Mouse (Mus musculus) adrenal gland, adult 18-20 months (tissue): ENCODE measurements around the gene Xpo4. TPM values are rescaled to one million over a fixed set of nuclear protein-coding genes. Genes with fewer than 3 reads are reported as not detected.
"Not testable (repeated sequence)": the region's sequence is repeated elsewhere in the genome, so short reads cannot be mapped to it uniquely, and the experiment has no call there.

ENCODE experiments used
- DNase-seq, 2 experiments: peaks; one replicate each; pipeline ENCODE4 v3.0.0; 2021 to 2022; ENCODE audit warnings: low spot score in 2 of 2
- long read RNA-seq, 2 experiments: library from polyadenylated mRNA; stranded (forward); transcript quantifications; one replicate each; pipeline ENCODE4 v2.0.0; 2021
- total RNA-seq, 2 experiments: library from RNA; stranded (reverse); gene quantifications; 1 replicate in 1 of 2; 2 replicates in 1 of 2; pipeline ENCODE4 v1.2.3; 2021

Xpo4 gene
- 10 to 100 TPM; 22.5 to 32.7 TPM for total RNA-seq
- long read RNA-seq, experiment 1, partial matches to known transcripts, result 0 of 1 reads
- long read RNA-seq, experiment 1, other reads (novel, unspliced or antisense), result 1 of 1 reads
- long read RNA-seq, experiment 2, full-length matches to known transcripts, result 8 of 11 reads
- long read RNA-seq, experiment 2, partial matches to known transcripts, result 1 of 11 reads
- long read RNA-seq, experiment 2, other reads (novel, unspliced or antisense), result 2 of 11 reads

GRCm38 (mm10) chr14:57664822-57665627, at the start of gene Xpo4:
Gene Xpo4, minus strand, starts transcription at chr14:57665430.
- DNase-seq, result peak; percentile 83 to 85

GRCm38 (mm10) chr14:57712884-57713283, 47.7 kb upstream of the Xpo4 start:
- no peak for DNase-seq

- DNase-seq, result no peak
Measured at GRCm38 (mm10) chr14:57711059-57711458, 45.8 kb upstream of the Xpo4 start.

- no peak for DNase-seq
Measured at GRCm38 (mm10) chr14:57709171-57709570, 43.9 kb upstream of the Xpo4 start.

DNA sequence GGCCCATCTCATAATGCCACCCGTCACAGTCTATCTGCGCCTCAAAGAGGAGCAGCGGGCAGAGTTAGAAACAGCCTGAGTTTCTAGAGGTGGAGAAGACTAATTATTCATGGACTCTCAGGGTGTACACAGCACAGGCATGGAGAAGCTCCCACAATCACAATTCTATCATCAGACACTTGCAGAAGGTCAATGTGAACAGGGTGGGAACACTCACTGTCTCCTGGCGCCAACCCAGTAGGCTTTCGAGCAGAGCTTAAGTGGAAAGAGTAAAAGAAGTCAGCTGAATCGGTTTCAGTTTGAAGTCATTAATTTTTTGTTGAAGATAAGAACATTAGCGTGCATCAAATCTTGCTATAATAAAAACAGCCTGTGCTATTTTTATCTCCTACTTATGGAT, 43.4 kb upstream of the Xpo4 start:
- DNase-seq, result no peak

GRCm38 (mm10) chr14:57707100-57707893, 42.1 kb upstream of the Xpo4 start:
- peak; percentile 32 to 35 for DNase-seq

DNA sequence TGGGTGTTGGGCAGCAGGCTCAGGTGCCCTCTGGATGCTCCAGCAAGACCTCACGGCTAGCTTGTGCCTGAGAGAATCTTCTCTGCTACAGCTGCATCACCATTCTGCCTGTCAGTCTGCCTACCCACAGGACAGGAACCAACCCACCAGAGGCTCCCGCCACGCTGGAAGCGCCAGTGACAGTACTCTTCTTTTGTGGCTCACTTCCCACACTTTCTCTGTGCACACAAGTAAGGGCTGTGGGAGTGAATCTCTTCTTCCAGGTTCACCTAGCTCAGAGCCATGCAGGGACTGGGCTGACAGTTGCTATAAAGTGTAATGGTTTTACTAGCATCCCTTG, 41.5 kb upstream of the Xpo4 start:
- DNase-seq, result no peak

DNA sequence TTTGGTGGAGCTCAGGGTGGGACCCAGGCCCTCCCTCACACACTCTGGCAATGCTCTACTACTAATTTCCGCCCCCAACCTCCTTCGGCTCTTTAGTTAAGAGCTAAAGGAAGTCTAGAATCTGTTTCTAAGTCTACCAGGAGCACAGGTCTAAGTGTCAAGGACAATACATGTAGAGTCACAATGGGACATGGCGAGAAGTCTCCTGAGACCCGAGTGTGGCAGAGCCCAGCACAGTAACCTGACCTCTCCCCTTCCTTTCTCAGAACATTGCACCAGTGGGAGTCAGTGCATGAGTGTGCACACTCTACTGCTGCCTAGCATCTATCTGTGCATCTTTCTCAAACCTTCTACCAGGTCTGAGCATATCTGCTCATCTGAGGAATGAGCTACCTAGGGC, 40.5 kb upstream of the Xpo4 start:
- no peak for DNase-seq

DNA sequence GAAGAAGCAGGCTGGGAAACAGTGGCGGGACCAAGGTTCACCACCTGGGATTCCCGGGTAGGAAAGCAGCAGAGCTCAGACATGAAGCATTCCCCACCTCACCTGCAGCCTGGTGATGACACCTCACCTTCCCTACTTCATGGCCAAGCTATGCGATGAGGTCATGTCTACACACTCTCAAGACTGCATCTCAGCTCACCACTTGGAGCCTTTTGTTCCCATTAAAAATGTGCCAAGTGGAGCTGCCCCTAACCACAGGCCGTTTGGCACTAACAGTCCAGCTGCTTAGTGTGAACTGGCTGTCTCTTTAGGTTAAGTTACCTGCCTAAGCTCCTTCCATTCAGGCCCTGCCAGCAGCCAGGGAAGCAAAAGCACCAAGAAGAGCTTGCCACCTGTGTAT, 39.8 kb upstream of the Xpo4 start:
- DNase-seq, result no peak

- no peak for DNase-seq
Measured at GRCm38 (mm10) chr14:57701915-57702477, 36.8 kb upstream of the Xpo4 start.

DNA sequence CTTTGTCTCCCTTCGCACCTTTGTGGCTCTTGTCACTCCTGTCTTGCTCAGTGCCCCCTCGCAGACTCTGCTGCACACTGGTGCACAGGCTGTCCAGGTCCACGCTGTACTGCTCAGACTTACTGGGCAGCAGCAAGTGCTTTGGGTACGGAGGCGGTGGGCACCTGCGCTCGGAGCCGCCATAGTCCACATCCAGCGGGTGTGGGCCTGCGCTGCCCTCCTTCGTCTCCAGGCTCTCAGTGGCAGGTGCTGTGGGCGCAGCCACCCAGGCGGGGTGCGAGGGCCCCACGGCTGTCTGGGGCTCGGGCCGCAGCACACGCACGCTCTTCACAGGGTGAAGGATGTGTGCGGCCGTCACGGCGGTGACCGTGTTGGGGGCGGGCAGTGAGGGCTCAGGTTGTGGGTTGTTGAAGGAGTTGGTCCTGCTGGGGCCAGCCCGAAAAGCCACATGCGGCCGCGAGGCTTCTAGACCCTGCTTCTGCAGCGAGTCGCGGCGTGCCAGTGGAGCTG, 34.3 kb upstream of the Xpo4 start:
- DNase-seq, result no peak

DNA sequence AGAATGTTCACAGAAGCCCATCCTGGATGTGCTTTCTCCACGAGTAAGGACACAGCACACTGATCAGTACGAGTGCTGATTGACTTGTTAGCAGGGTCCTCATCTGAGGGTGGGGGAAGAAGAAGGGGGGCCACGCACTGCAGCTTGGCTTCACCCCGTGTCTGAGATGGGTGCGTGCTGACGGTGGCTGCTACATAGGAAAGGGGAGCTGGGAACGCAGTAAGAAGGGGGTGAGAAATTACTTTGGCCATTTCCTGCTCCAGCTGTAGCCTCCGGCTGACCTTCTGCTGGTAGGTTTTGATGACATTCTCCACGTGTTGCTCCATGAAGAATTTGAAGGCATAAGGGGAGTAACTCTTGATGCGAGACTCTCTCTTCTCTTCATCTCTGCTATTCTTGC, 33.8 kb upstream of the Xpo4 start:
- no peak for DNase-seq

DNA sequence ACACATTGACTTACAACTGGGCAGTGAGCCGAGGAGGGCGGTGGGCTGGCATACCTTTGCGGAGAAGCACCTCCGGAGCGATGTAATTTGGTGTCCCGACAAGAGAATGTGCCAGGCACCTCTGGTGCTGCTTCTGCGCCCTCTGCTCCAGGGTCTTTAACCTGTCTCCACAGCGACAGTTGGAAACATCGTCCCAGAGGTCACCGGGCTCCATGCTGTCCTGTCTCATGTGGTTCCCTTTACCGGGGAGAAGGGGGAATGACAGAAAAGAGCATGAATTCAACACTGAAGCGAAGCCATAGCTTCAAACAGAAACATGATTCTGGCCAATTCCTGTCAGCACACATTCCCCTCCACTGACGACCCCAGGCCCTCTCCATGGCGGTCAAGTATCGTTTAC, 30.8 kb upstream of the Xpo4 start:
- no peak for DNase-seq

GRCm38 (mm10) chr14:57695550-57695949, 30.3 kb upstream of the Xpo4 start:
- no peak for DNase-seq

DNA sequence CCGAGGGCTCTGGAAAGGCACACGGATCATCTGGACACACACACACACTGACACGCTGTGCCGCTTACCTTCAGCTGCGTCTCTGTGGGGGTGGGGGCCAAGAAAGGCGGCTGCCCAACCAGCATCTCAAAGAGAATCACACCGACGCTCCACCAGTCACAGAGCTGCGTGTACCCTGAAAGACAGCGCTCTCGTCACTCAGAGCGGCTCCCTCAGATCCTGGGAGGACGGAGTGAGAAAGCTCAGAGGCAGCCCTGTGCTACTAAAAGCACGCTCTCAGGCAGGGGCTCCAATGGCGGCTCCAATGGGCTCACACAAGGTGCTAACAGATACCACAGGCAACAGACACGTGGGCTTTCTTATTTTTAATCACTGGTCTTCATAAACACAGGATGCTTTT, 29.0 kb upstream of the Xpo4 start:
- DNase-seq, result no peak

GRCm38 (mm10) chr14:57692517-57693130, 27.4 kb upstream of the Xpo4 start:
- no peak for DNase-seq

DNA sequence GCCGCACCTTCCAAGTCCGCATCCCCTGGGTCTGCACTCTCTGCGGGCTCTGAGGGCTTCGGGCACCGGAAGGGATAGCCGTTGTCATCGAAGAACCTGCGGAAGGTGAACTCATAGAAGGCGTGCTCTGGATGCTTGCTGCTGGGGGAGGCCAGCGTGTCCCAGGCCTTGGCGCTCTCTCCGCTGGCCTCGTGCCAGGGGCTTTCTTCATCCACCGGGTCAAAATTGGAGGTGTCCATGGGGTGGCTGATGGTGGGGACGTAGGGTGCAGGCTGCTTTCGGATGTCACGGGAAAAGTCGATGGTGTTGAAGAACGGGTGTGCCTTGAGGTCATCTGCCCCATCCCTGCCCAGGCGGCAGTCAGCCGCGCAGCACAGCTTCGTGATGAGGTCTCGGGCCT, 26.1 kb upstream of the Xpo4 start:
- no peak for DNase-seq

GRCm38 (mm10) chr14:57690681-57691080, 25.5 kb upstream of the Xpo4 start:
- DNase-seq, result no peak

- not testable (repeated sequence) for DNase-seq
Measured at GRCm38 (mm10) chr14:57688066-57688465, 22.8 kb upstream of the Xpo4 start.

DNA sequence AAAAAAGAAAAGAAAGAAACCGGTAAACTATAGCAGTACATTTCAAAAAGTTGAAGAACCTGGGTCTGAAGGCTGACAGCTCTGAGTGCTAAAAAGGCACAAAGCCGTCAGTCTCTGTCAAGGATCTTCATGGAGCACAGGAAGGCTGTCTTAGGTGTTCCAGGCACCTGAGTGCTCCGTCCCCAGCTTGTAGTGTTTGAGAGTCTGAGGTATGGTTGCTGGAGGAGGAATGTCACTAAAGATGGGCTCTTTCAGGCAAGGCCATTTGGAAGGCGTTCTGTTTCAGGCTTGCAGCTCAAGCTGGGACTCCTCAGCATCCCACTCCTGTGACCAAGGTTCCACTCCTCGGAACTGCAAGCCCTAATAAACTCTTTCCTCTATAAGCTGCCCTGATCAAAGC, 22.2 kb upstream of the Xpo4 start:
- DNase-seq, result no peak

- DNase-seq, result no peak
Measured at GRCm38 (mm10) chr14:57686647-57687046, 21.4 kb upstream of the Xpo4 start.
